Mouse (Mus musculus) olfactory bulb, adult 2 months (tissue): Measurements from ENCODE around the gene Sae1.

Source experiments
- CTCF ChIP-seq: fragments of 200-500 bp; IDR thresholded peaks from 2 replicates; pipeline ENCODE4 v1.5.1; 2012; ENCODE audit warnings: low read depth, mild to moderate bottlenecking, low read length, moderate library complexity; ENCODE audit not compliant: insufficient read depth
- POLR2A ChIP-seq: fragments of 200-500 bp; IDR thresholded peaks from 2 replicates; pipeline ENCODE4 v1.6.1; 2012; ENCODE audit warnings: mild to moderate bottlenecking, low read depth, low read length, moderate library complexity; ENCODE audit not compliant: insufficient read depth

GRCm38 (mm10) chr7:16364319-16364718 is 23.3 kb downstream of the Sae1 start:
- TF ChIP-seq POLR2A (no peak), CTCF (no peak)
